Mouse (Mus musculus): ENCODE measurements around the gene Abca16. TPM values are rescaled to one million over a fixed set of nuclear protein-coding genes. Genes with fewer than 3 reads are reported as not detected.

Abca16 gene
- not detected in 2 replicates for polyA plus RNA-seq (2015; fragmentation: Nextera tagmentation; extraction: Ambion mirVana)

DNA sequence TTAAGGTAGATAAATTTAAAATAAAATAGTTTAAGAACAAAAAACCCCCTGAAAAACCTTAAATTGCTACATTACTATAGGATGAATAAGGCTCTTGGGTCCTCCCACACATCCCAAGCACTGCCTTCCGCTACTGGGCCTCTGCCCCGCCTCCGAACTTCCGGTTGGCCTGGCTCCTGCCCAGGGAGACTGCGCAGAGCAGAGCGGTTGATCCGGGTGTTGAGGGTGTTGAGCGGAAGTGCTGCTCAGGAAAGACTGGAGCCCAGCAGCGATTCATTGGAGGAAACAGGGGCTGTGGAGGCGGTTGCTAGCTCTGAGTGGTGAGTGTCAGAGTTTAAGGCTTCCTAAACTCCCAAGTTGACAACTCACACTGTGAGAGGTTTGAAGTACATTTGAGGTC lies at the start of gene Abca16:
Gene Abca16, plus strand, starts transcription at position 201 of the 400 bp plus-strand sequence.

Other genes starting within 250 kb of the Abca16 start
- gene Anks4b, start 235.8 kb upstream of the Abca16 start, polyA plus RNA-seq (2015; fragmentation: Nextera tagmentation; extraction: Ambion mirVana): not detected in 2 replicates
- 13.6 and 14.6 TPM in 2 replicates for gene Crym, start 207.5 kb upstream of the Abca16 start, polyA plus RNA-seq (2015; fragmentation: Nextera tagmentation; extraction: Ambion mirVana)
- not detected in 2 replicates for gene Abca14, start 205.7 kb upstream of the Abca16 start, polyA plus RNA-seq (2015; fragmentation: Nextera tagmentation; extraction: Ambion mirVana)
- gene Abca15, start 81.0 kb upstream of the Abca16 start, polyA plus RNA-seq (2015; fragmentation: Nextera tagmentation; extraction: Ambion mirVana): 0.10 TPM in 1 of 2 replicates, not detected in the other
- gene Uqcrc2, start 225.5 kb downstream of the Abca16 start, polyA plus RNA-seq (2015; fragmentation: Nextera tagmentation; extraction: Ambion mirVana): 256 and 268 TPM in 2 replicates